Mouse (Mus musculus): Measurements from ENCODE around the gene Gm20767. TPM values are rescaled to one million over a fixed set of nuclear protein-coding genes. Genes with fewer than 3 reads are reported as not detected.
"Not testable (repeated sequence)": the region's sequence is repeated elsewhere in the genome, so short reads cannot be mapped to it uniquely, and the experiment has no call there.

Gene Gm20767
- not detected for total RNA-seq (2021)

- intact Hi-C loops (cut with DNase I); DNase-seq (ENCODE audit: low spot score in 2 of 2): not testable (repeated sequence)
Observed at GRCm38 (mm10) chr13:120139946-120140345, at the start of gene Gm20767. Gene Gm20767 (plus strand): TSS chr13:120140246.

DNA sequence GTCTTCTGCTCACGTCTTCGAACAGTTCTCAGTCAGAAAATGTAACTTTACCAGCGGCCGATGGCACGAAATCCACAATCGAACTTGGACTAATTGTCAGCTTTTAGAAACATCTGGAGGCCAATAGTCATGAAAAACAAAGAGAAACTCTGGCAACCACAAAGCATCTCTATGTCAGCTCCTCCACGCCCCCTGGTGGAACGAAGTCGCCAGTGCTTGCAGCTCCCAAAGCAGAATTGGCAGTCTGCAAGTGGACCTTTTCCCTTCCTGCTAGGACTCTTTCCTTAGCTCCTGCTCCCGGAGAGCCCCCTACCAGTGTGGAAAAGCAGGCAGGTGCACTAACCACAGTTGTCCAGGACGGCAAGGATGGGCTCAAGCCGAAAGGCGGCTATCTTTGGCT lies 47.1 kb upstream of the Gm20767 start:
- DNase-seq (ENCODE audit: low spot score in 2 of 2); intact Hi-C loops (cut with DNase I): not testable (repeated sequence)

DNA sequence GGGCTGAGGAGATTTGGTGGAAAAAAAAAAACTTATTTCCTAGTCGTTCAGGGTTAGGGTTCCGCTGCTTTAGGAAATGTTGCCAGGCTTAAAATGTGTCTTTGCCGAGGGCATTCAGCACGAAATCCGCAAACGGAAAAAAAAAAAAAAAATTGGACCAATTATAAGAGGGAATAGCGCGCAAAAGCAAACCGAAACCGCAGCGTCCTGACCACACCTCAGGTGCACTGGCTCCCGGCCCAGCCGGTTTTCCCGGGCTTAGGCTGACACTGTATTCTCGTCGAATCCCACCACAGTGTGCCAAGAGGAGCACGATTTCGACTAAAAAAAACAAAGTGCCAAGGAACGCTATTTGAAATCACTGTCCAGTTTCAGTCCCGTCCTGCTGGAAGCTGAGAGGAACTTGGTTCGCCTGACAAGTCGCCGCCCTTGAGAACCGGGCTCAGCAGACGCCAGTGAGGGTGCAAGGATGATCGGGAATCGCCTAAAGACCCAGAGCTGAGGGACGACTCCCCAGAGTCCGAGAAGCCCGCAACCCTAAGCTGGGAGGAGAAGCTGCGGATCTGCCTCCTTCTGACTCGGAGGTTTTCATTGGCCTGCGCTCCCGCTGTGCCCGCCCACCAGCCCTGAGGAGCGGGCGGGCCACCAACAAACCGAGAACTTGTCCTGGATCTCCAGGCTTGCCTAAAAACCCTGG lies 43.7 kb upstream of the Gm20767 start:
- intact Hi-C loops (cut with DNase I); DNase-seq (ENCODE audit: low spot score in 2 of 2): not testable (repeated sequence)

- intact Hi-C loops (cut with DNase I); DNase-seq (ENCODE audit: low spot score in 2 of 2): not testable (repeated sequence)
Observed at GRCm38 (mm10) chr13:120096938-120097256, 43.1 kb upstream of the Gm20767 start.

DNA sequence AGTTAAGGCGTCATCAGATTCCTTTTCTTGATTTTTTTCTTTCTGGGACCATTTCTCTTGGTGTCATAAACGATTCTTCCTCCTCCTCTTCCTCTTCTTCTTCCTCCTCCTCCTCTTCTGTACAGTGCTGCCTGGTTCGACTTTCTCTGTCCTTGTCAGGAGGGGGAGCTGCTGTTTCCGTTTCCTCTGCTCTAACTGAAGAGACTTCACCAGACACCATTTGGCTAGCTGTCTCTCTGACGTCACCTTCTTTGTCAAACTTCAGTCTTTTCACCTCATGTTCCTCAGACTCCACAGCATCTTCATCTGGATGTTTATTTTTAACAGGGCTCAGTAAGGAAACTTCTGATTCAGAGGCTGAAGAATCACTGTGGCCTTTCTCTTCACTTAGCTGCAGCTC lies 40.7 kb upstream of the Gm20767 start:
- DNase-seq (ENCODE audit: low spot score in 2 of 2); intact Hi-C loops (cut with DNase I): not testable (repeated sequence)

DNA sequence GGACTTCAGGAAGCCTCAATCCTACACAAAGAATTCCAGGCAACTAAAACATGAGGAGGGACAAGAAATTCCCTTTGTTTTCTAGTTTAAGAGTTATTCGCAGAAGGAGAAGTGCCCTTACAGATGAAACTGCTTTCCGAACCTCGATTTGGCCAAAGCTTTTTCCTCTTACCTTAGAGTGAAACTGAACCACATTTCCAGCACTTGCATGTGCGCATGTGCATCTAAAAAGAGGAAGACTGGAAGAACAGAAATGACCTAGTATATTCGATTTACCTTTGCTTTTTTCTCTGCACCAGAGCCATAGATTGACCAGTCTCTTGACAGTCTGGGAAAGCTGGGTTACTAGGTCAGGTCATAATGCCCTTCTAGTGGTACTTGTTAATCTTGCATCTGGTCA lies 33.5 kb upstream of the Gm20767 start:
- intact Hi-C loops (cut with DNase I); DNase-seq (ENCODE audit: low spot score in 2 of 2): not testable (repeated sequence)

DNA sequence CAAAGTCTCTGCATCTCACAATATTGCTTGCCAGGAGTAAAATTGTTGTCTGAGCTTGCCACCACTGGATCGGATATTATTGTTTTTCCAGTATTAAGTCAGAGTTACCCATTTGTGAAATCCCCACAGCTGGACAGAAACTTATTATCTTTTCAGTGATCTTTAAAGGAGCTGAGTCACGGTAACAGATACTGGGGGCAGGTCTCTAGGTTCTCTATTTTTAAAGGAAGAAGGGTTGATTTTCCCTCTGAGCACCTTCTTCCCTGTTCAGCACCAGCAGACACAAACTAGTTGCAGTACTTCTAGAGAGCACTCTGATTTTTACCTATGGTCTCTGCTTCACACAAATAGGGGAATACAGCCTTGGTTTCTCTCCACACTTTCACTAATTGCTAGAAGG lies 33.0 kb upstream of the Gm20767 start:
- intact Hi-C loops (cut with DNase I); DNase-seq (ENCODE audit: low spot score in 2 of 2): not testable (repeated sequence)

GRCm38 (mm10) chr13:120142348-120142747 lies 2.3 kb downstream of the Gm20767 start:
- intact Hi-C loops (cut with DNase I); DNase-seq (ENCODE audit: low spot score in 2 of 2): not testable (repeated sequence)

DNA sequence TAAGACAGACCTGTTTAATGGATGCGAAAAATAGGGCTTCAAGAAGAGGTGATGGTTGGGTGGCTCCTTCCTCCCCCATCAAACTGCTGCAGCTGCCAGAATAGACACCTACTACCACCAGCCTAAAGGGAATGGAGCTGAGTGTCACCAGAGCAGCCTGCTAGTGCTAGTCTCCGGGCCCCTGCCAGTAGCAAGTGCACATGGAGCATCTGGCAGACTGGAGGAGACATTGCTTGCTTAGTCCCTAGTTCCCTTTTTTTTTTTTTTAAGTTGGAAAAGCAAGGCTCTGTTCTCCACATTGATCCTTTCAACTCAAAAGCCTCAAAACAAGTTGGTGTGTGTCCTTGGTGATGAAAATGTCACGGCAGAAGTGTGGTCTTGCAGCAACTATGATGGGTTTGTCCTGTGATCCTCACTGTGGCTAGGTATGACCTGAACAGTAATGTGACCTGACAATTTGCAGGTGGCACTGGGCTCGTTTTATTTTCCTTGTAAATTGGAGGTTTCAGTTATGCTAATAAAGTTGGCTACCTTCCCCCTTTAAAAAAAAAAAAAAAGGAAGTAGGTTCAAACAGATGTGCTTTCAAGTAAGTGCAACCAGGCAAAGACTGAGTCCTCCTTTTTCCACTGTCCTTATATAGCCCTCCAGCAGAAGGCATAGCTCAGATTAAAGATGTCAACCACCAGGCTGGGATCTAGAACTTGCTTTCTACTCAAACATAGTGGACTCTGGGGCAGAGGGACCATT lies 9.8 kb downstream of the Gm20767 start:
- DNase-seq (ENCODE audit: low spot score in 2 of 2); intact Hi-C loops (cut with DNase I): not testable (repeated sequence)

GRCm38 (mm10) chr13:120150589-120150988 lies 10.5 kb downstream of the Gm20767 start:
- intact Hi-C loops (cut with DNase I); DNase-seq (ENCODE audit: low spot score in 2 of 2): not testable (repeated sequence)

DNA sequence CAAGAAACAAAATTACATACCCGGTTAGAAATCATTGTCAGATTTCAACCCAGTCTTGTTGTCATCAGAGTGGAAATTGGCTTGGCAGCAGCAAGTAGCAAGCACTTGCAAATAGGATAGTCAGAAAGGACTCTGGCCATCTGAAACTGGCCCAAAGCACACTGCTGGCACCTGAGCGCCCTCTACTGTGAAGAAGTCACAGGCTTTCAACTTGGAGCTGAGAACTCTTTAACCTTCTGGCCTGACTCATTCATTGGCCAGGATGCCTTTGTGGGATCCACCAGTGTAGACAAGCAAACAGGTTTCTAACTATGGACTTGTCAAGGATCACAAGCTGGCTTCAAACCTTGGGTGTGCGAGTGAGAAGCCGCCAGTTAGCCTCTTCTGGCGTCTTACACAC lies 28.3 kb downstream of the Gm20767 start:
- intact Hi-C loops (cut with DNase I); DNase-seq (ENCODE audit: low spot score in 2 of 2): not testable (repeated sequence)

GRCm38 (mm10) chr13:120172133-120172532 lies 32.1 kb downstream of the Gm20767 start, which contains the start of gene Gm21818:
Gene Gm21818 (plus strand): TSS chr13:120172433.
- DNase-seq (ENCODE audit: low spot score in 2 of 2); intact Hi-C loops (cut with DNase I): not testable (repeated sequence)

GRCm38 (mm10) chr13:120196189-120196821 lies 56.3 kb downstream of the Gm20767 start:
- intact Hi-C loops (cut with DNase I), result not testable (repeated sequence)

More at GRCm38 (mm10) chr13:120196189-120196821, 56.3 kb downstream of the Gm20767 start:
- DNase-seq (ENCODE audit: low spot score in 2 of 2), result not testable (repeated sequence)

Other genes starting within 250 kb of the Gm20767 start
- not detected for gene Tcstv1, start 245.5 kb upstream of the Gm20767 start, total RNA-seq (2021)
- gene Gm21761, start 211.0 kb upstream of the Gm20767 start, total RNA-seq (2021), result not detected
- gene B020031M17Rik, start 189.4 kb upstream of the Gm20767 start, total RNA-seq (2021), result not detected
- not detected for gene Gm36079, start 113.2 kb upstream of the Gm20767 start, total RNA-seq (2021)
- under 1 TPM in 1 of 2 experiments, not detected in 1; 0.20 TPM for gene Gm21188, start 88.1 kb upstream of the Gm20767 start, total RNA-seq (2021)
- not detected for gene Gm21818, start 32.2 kb downstream of the Gm20767 start, total RNA-seq (2021)
- not detected for gene Gm21762, start 75.7 kb downstream of the Gm20767 start, total RNA-seq (2021)
- gene Gm21731, start 98.9 kb downstream of the Gm20767 start, total RNA-seq (2021), result not detected
- not detected for gene AF067061, start 122.9 kb downstream of the Gm20767 start, total RNA-seq (2021)
- gene BC147527, start 160.1 kb downstream of the Gm20767 start, total RNA-seq (2021), result not detected
- not detected for gene Tcstv3, start 176.6 kb downstream of the Gm20767 start, total RNA-seq (2021)